Mouse (Mus musculus) heart, postnatal 0 days (tissue): ENCODE results near the gene Syt1.

Experiments
- CTCF ChIP-seq: IDR thresholded peaks from 2 replicates; pipeline ENCODE4 v1.5.1; 2016; ENCODE audit warnings: antibody characterized with exemption, control low read depth, low read depth
- EP300 ChIP-seq: IDR thresholded peaks from 2 replicates; pipeline ENCODE4 v1.6.1; 2016; ENCODE audit warnings: antibody characterized with exemption, low read depth

DNA sequence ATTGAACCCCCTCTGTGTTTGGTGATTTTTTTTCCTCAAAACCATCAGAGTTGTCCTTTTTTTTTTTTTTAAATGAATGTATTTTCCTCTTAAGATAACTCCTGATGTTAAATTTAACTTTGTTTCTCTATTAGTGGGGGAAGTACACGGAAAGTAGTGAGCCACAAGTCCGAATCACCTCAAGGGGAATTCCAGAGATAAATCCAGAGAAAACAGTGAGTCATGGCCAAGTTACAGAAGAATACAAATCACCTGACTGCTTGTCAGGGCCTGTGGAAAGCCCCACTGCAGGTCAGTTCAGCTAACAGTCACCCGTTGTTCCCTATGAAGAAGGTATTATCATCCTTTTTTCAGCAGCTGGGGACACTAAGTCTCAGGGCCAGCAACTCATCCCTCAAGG, 472.2 kb downstream of the Syt1 start:
- TF ChIP-seq EP300 (no peak), CTCF (no peak)
